Mouse (Mus musculus) erythroblast, embryonic 14.5 days (primary cell): ENCODE results near the gene Tacr1.

Experiments
- GATA1 ChIP-seq: IDR thresholded peaks from 2 replicates; pipeline ENCODE4 v1.6.1; 2012; ENCODE audit warnings: low read length, inconsistent platforms, mixed read lengths
- TAL1 ChIP-seq: IDR thresholded peaks from 3 replicates; pipeline ENCODE4 v1.6.1; 2012; ENCODE audit warnings: low read length, inconsistent platforms, mixed read lengths

- no peak for TF ChIP-seq GATA1
- no peak for TF ChIP-seq TAL1
These were observed 35.0 kb downstream of the Tacr1 start for GRCm38 (mm10) chr6:82437174-82437573.
